Mouse (Mus musculus) midbrain, embryonic 10.5 days (tissue): Measurements from ENCODE around the gene Gstm4. TPM values are rescaled to one million over a fixed set of nuclear protein-coding genes. Genes with fewer than 3 reads are reported as not detected.
A peak's percentile ranks its signal among the peaks of the same experiment; 100 is the strongest.

ENCODE experiments used
- DNase-seq: peaks from one replicate; pipeline ENCODE4 v3.0.0-alpha.2; 2017; ENCODE audit warnings: low spot score
- H3K27ac ChIP-seq: fragments of 300-500 bp; sonication (generic); replicated peaks from 2 replicates; pipeline ENCODE4 v1.5.1; 2016; ENCODE audit warnings: mild to moderate bottlenecking
- H3K27me3 ChIP-seq: fragments of 300-500 bp; sonication (generic); 2 replicates; pipeline ENCODE4 v1.6.1; 2016; ENCODE audit warnings: low read depth, mild to moderate bottlenecking; ENCODE audit not compliant: poor library complexity, severe bottlenecking
- H3K36me3 ChIP-seq: fragments of 300-500 bp; sonication (generic); 2 replicates; pipeline ENCODE4 v1.6.1; 2016; ENCODE audit warnings: mild to moderate bottlenecking, moderate library complexity
- H3K4me1 ChIP-seq: fragments of 300-500 bp; sonication (generic); 2 replicates; pipeline ENCODE4 v1.6.1; 2016
- H3K4me3 ChIP-seq: fragments of 300-500 bp; sonication (generic); 2 replicates; pipeline ENCODE4 v1.5.1; 2016; ENCODE audit warnings: mild to moderate bottlenecking, moderate library complexity
- H3K9me3 ChIP-seq: fragments of 300-500 bp; sonication (generic); replicated peaks from 2 replicates; pipeline ENCODE4 v1.6.1; 2016; ENCODE audit warnings: mild to moderate bottlenecking
- WGBS: fragments of 180-500 bp; shearing (Covaris S2); methylation state at CpG from one replicate; pipeline ENCODE4 v1.1.7; 2016; 5-methylcytosine and 5-hydroxymethylcytosine counted together
- polyA plus RNA-seq: library from polyadenylated mRNA; unstranded; fragments of >200 nt; fragmentation: Nextera tagmentation; extraction: Ambion mirVana; gene quantifications from 2 replicates; pipeline ENCODE4 v1.2.1, GENCODE M21; 2016

Gene Gstm4
- 12.4 and 14.1 TPM in 2 replicates for polyA plus RNA-seq

DNA sequence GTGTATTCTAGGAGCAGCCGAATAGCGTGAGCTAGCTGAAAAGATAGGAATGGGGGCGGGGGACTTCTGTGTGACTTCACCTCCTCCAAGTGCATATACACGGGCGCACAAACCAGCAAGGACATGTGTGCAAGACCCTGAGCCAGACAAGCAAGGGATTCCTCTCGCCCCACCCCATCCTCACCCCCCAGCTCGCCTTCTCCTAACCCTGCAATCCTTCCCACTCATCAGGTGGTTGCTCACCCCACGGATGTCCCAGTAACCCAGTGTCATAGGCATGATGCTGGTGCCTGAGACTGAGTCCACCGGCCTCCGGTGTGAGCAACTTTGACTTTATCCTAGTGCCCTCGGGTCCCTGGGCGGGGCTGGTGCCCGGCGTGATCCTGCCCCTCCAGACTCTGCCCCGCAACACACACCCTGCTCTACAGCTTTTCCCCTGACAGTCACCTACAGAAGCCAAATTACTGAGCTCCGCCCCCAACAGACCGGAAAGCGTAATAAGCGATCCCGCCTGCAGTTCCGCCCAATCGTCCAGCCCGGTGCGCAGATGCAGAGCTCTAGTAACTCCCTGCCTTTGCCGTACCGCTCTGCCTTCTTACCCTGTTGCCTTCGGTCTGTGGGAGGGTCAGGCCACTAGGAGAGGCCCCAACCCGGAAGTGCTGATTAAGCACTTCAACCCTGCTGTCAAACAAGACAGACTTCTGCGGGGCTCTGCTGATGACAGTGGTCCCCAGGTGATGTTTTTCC is at the start of gene Gstm4:
Gstm4 (minus strand) TSS at position 501 of the 747 bp plus-strand sequence.
- Histone ChIP-seq H3K27ac (peak within 1 kb of the TSS; percentile 80), H3K9me3 (no peaks in the 10 kb centered on the region), H3K4me3 (peak within 1 kb of the TSS; percentile 67), H3K4me1 (peaks cover 17% of the 10 kb centered on the region), H3K27me3 (no peaks in the 10 kb centered on the region), H3K36me3 (no peaks in the 10 kb centered on the region)
- 10% methylated on average over 29 of the region's 29 CpGs for WGBS
- peak; percentile 79 for DNase-seq

DNA sequence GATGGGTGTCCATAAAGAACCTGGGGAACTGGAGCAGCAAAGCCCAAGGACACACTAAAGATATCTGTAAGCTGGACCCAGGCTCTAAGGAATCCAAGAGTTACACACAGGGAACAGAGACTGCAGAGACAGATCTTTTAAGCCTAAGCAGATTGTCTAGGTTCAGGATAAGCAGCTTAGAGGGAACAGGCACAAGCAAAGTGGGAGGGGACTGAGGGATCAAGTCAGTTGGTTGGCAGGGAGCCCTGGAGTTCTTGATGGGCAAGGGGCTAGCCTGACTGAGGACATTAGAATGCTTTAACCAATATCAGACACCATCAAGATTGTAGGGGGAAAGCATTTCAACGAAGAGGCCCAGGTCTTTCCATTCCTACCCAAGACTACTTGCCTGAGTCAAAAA is 49.5 kb upstream of the Gstm4 start:
- Histone ChIP-seq H3K36me3 (no peaks in the 10 kb centered on the region), H3K9me3 (no peaks in the 10 kb centered on the region), H3K27ac (no peak overlapping the region), H3K27me3 (peaks cover 17% of the 10 kb centered on the region; the same call in 1 of the 2 replicates), H3K4me3 (no peak overlapping the region), H3K4me1 (peaks cover 22% of the 10 kb centered on the region)
- WGBS, result 68% methylated on average over 1 of the region's 1 CpGs
- no peak for DNase-seq

DNA sequence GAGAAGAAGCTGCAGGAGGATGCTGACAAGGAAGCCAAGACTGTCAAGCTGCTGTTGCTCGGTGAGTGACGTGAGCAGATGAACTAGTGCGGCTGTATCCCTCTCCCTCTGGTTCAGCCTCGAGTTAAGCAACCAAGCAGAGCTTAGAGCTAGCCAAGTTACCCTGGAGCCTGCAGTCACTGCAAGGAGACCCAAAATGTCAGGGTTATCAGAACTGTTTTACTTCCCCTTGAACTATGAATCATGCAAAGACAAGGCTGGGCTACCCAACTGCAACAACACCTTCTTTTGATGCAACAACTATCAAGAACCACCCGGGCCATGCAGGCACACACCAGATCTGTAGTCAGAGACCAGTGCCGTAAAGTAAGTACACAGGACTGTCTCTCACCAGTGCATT is 48.6 kb upstream of the Gstm4 start:
- WGBS, result 58% methylated on average over 6 of the region's 6 CpGs
- no peak for DNase-seq
- no peaks in the 10 kb centered on the region for H3K9me3 ChIP-seq

DNA sequence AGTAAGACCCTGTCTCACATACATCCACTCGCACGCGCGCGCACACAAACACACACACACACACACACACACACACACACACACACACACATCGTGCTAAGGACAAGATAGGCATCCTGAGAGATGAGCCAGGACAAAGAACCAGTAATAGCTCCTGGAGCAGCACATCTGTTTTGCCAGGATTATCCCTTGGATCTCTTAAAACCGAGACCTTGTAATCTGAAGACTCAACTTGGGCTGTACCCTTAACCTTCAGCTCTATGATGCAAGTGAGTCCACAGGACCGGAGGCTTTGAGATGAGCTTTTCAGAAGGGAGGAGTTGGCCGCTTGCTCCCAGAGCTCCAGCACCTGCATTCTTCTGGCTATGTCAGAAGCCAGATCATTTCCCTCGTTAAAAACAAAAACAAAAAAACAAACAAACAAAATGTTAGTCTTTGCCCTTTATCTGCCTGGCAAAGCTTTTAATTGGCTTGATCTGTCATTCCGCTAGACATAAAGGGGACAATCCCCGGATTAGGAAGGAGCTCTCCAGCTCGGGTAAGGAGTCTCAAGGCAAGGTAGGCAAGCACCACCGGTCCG is 47.9 kb upstream of the Gstm4 start, which contains the start of gene Gnat2:
Gnat2 (plus strand) TSS at position 254 of the 580 bp plus-strand sequence.
- Histone ChIP-seq H3K36me3 (no peaks in the 10 kb centered on the region), H3K4me1 (peaks cover 28% of the 10 kb centered on the region), H3K27ac (no peak within 1 kb of the TSS), H3K9me3 (no peaks in the 10 kb centered on the region), H3K27me3 (peaks cover 22% of the 10 kb centered on the region; the same call in 1 of the 2 replicates), H3K4me3 (no peak within 1 kb of the TSS)
- WGBS, result 64% methylated on average over 15 of the region's 15 CpGs
- no peak for DNase-seq

More for the DNA sequence above, 48.6 kb upstream of the Gstm4 start:
- Histone ChIP-seq H3K4me3 (no peak overlapping the region), H3K36me3 (no peaks in the 10 kb centered on the region), H3K27me3 (peaks cover 22% of the 10 kb centered on the region; the same call in 1 of the 2 replicates), H3K4me1 (peaks cover 28% of the 10 kb centered on the region), H3K27ac (no peak overlapping the region)

DNA sequence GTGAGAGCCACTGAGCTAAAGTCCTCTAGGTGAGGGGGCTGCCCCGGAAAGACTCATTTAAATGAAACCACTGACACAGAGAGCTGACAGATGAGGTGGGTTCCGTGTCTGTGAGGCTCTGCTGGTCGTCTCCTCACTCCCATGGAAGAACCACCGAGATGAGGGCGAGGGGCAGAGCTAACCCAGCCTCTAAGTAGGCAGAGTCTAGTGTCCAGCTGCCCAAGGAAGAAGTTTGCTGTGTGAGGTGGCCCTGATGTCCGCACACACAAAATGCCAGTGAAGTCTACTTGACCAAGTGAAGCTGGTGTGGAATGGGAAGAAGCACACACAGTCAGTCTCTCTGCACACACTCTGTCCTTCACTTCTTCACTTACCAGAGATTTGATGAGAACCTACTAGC is 47.3 kb upstream of the Gstm4 start:
- Histone ChIP-seq H3K4me1 (peaks cover 32% of the 10 kb centered on the region), H3K4me3 (no peak overlapping the region), H3K9me3 (no peaks in the 10 kb centered on the region), H3K27me3 (peaks cover 27% of the 10 kb centered on the region), H3K27ac (no peak overlapping the region), H3K36me3 (no peaks in the 10 kb centered on the region)
- WGBS, result 80% methylated on average over 6 of the region's 6 CpGs
- no peak for DNase-seq

DNA sequence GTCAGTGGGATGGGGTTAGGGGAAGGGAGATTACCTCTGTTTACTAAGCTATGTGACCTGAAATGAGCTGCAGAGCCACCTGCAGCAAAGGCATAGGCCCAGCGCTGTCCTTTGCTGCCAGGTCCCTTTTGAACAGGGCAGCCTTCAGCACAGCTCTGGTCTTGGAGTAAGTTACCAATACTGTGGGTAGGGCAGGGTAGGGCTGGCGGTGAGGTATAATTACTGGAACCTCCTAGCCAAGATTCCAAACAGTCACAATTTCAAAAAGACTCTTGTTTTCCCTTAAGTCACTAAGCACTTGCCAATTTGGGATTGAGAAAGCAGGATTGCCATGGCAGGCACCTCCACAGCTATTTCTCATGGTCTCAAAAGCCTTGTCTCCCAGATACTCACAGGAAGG is 45.9 kb upstream of the Gstm4 start:
- H3K36me3 ChIP-seq, result no peaks in the 10 kb centered on the region
- H3K27ac ChIP-seq, result no peak overlapping the region
- no peak overlapping the region for H3K4me3 ChIP-seq
- peaks cover 27% of the 10 kb centered on the region for H3K27me3 ChIP-seq
- no peaks in the 10 kb centered on the region for H3K9me3 ChIP-seq
- peaks cover 47% of the 10 kb centered on the region for H3K4me1 ChIP-seq
- no peak for DNase-seq
- 88% methylated on average over 2 of the region's 2 CpGs for WGBS

DNA sequence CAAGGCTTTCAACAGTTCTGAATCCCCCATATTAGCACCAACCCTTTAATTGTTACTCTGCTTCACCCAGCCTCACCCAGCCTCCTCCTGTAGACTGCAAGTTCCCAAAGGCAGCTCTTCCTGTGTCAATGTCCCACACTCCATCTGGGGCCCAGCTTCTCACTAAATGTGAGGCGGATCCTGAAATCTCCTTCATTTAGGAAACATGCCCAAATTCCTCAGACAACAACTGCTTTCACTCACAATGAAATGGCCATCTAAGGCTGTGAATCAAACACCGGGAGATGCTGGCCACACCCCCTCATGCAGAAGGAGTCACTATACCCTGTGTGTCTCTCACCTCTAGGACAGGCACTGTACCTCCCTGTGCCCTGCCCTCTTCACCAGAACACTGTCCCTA is 45.2 kb upstream of the Gstm4 start:
- Histone ChIP-seq H3K9me3 (no peaks in the 10 kb centered on the region), H3K4me1 (peaks cover 53% of the 10 kb centered on the region), H3K27ac (no peak overlapping the region), H3K4me3 (no peak overlapping the region), H3K27me3 (peaks cover 27% of the 10 kb centered on the region), H3K36me3 (no peaks in the 10 kb centered on the region)
- DNase-seq, result no peak
- 56% methylated on average over 2 of the region's 2 CpGs for WGBS

DNA sequence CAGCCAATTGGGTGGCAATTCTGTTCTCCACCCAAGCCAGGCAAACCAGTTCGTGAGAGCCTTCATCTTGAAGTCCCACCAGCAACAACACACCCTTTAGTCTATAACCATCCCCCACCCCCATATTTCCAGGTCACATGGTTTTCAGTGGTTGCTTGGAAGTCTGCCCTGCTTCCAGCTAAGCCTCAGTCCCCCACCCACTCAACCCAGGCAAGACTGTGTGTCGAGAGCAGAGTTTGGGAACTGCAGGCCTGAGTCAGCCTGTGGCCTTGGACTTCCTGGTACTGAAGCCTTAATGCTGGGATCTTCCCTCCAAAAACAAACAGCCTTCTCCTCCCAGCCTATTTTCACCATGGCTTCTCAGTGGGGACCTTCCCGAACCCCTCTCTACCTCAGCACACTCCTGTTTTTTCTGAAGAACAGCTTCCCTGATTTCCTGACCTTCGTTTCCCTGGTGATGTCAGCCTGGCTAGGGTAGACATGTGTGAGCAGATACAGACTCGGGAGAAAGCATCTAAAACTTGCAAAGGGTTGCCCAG is 44.2 kb upstream of the Gstm4 start:
- H3K9me3 ChIP-seq, result no peaks in the 10 kb centered on the region
- no peak overlapping the region for H3K4me3 ChIP-seq
- no peak overlapping the region for H3K27ac ChIP-seq
- peaks cover 58% of the 10 kb centered on the region for H3K4me1 ChIP-seq
- H3K36me3 ChIP-seq, result no peaks in the 10 kb centered on the region
- H3K27me3 ChIP-seq, result peaks cover 27% of the 10 kb centered on the region
- WGBS, result 47% methylated on average over 5 of the region's 5 CpGs
- no peak for DNase-seq

DNA sequence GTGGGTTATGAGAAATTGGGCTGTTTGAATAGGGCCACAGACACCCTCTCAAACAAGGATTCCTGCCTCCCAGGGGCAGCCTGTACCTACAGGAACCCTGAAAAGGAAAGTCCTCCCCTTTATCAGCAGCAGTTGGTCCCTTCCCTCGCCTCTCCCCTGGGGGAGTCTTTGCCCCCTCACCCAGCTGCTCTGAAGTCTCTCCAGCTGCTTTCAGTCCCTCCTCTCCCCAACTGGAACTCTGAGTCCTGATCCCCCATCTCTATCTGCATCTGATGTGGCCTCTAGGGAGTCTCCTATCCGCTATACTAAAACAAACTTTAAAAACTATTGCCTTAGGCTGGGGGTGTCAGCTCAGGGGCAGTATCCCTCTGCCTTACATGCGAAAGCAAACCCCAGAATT is 42.6 kb upstream of the Gstm4 start:
- no peak for DNase-seq
- Histone ChIP-seq H3K9me3 (no peaks in the 10 kb centered on the region), H3K36me3 (no peaks in the 10 kb centered on the region), H3K27ac (no peak overlapping the region), H3K27me3 (peaks cover 27% of the 10 kb centered on the region), H3K4me1 (peaks cover 63% of the 10 kb centered on the region), H3K4me3 (no peak overlapping the region; the same call in 1 of the 2 replicates)
- WGBS, result 80% methylated on average over 3 of the region's 3 CpGs

DNA sequence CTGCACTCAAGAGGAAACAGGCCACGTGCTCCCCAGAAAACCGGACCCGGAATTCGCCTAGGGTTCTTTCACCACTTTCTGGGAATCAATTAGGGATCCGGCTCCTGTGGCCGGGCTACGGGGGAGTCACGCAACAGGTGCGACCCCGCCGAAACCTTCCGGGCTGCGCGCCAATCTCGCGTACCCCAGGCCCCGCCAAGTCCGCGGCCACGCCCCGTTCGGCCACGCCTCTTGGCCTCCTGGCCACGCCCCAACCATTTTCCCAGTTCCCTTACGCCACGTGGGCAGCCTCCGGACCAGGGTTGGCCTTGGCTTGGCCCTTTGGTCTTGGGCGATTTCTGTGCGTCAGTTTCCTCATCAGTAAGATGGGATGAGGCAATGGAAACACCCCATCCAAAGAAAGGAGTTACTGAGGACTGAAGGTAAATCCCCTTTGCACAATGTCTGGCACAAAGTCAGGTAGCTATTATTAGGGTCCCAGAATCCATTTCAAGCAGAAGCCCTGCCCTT is 41.8 kb upstream of the Gstm4 start, which contains the start of gene Ampd2:
Ampd2 (minus strand) TSS at position 182 of the 510 bp plus-strand sequence.
- Histone ChIP-seq H3K4me1 (peaks cover 71% of the 10 kb centered on the region), H3K36me3 (no peaks in the 10 kb centered on the region), H3K9me3 (no peaks in the 10 kb centered on the region), H3K27ac (peak within 1 kb of the TSS; percentile 94), H3K4me3 (peak within 1 kb of the TSS; percentile 91), H3K27me3 (peaks cover 22% of the 10 kb centered on the region)
- DNase-seq, result peak; percentile 89
- WGBS, result under 1% methylated on average over 29 of the region's 29 CpGs

DNA sequence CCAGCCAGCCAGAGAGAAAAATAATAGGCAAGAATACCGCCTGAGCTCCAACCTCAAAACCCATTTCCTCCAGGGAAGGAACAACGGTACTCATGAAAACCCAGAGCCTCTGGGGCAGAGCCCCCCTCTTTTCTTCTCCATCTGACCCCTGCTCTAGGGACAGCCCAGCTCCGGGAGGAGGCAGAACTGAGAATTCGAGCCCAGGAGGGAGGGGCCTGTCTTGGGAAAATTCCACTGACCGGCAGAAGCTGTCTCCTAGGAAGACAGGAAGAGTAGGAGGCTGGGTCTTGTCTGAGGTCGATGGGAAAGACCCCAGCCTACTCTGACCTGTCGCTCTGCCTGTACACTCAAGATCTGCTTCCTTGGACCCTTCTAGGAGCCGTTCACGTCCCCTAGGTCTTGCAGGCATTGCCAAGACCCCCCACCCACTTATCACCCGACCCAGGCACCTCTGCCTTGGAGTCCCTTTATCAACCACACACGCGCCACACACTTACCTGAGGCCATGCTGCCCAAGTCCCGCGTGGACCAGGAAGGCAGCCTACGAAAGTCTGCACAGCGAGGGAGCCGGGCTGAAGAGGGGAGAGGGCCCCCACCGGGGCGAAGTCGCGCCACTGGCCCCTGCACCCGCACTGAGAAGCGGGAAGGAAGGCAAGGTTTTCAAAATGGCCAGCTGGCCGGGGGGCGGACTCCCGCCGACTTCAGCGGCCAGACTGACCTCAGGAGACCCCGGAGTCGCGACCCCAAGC is 41.2 kb upstream of the Gstm4 start:
- Histone ChIP-seq H3K27ac (peak overlapping the region; percentile 94), H3K9me3 (no peaks in the 10 kb centered on the region), H3K27me3 (peaks cover 22% of the 10 kb centered on the region), H3K4me1 (peaks cover 75% of the 10 kb centered on the region), H3K36me3 (peaks cover 1% of the 10 kb centered on the region), H3K4me3 (peak overlapping the region; percentile 91)
- under 1% methylated on average over 31 of the region's 31 CpGs for WGBS
- DNase-seq, result peak; percentile 72

DNA sequence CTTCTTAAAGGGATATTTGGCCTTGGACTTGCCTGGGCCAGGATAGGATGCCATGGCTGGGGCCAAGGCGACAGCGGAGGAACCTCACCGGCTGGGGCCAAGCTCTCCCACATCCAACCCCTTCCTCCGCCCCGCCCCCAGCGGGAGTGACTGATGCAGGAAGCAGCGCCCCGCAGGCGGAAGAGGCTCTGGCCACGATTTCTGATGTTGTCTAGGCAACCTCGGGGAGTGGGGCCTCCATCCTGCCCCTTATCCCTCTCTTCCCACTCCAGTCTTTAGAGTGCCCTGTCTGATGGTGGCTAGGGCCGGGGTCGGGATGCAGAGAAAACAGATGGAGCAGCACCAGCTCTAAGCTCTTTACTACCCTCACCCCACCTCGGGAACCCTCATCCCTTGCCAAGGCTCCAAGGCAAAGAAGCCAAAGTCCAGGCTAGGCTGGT is 40.6 kb upstream of the Gstm4 start:
- Histone ChIP-seq H3K9me3 (no peaks in the 10 kb centered on the region), H3K27ac (peak overlapping the region; percentile 94), H3K4me3 (peak overlapping the region; percentile 91), H3K4me1 (peaks cover 75% of the 10 kb centered on the region), H3K36me3 (peaks cover 7% of the 10 kb centered on the region), H3K27me3 (peaks cover 22% of the 10 kb centered on the region)
- DNase-seq, result peak; percentile 90
- WGBS, result under 1% methylated on average over 14 of the region's 14 CpGs
